Mouse (Mus musculus) fibroblast of lung, adult 2 months (primary cell): ENCODE results near the gene Rad23b.
A peak's percentile ranks its signal among the peaks of the same experiment; 100 is the strongest.
"Not testable (repeated sequence)": the region's sequence is repeated elsewhere in the genome, so short reads cannot be mapped to it uniquely, and the experiment has no call there.

Experiments
- DNase-seq: peaks from one replicate; pipeline ENCODE4 v3.0.0-alpha.2; 2011; ENCODE audit warnings: low read depth

Gene Rad23b

GRCm38 (mm10) chr4:55349452-55350218 is at the start of gene Rad23b:
Rad23b (plus strand) TSS chr4:55350043.
- DNase-seq: peak; percentile 97

- DNase-seq: no peak
Observed at GRCm38 (mm10) chr4:55304121-55304520, 45.7 kb upstream of the Rad23b start.

GRCm38 (mm10) chr4:55306636-55307035 is 43.2 kb upstream of the Rad23b start:
- DNase-seq: no peak

- no peak for DNase-seq
Observed at GRCm38 (mm10) chr4:55316726-55317125, 33.1 kb upstream of the Rad23b start.

GRCm38 (mm10) chr4:55318350-55318749 is 31.5 kb upstream of the Rad23b start:
- not testable (repeated sequence) for DNase-seq

GRCm38 (mm10) chr4:55325786-55326518 is 23.9 kb upstream of the Rad23b start:
- DNase-seq: peak; percentile 87

GRCm38 (mm10) chr4:55327508-55327907 is 22.3 kb upstream of the Rad23b start:
- no peak for DNase-seq

GRCm38 (mm10) chr4:55328471-55328870 is 21.4 kb upstream of the Rad23b start:
- no peak for DNase-seq

GRCm38 (mm10) chr4:55328928-55329327 is 20.9 kb upstream of the Rad23b start:
- not testable (repeated sequence) for DNase-seq

GRCm38 (mm10) chr4:55329621-55330346 is 20.1 kb upstream of the Rad23b start:
- peak; percentile 60 for DNase-seq

GRCm38 (mm10) chr4:55335030-55335770 is 14.6 kb upstream of the Rad23b start:
- no peak for DNase-seq

GRCm38 (mm10) chr4:55338905-55339304 is 10.9 kb upstream of the Rad23b start:
- DNase-seq: no peak

GRCm38 (mm10) chr4:55339388-55339787 is 10.5 kb upstream of the Rad23b start:
- no peak for DNase-seq

GRCm38 (mm10) chr4:55341797-55342196 is 8.0 kb upstream of the Rad23b start:
- no peak for DNase-seq

GRCm38 (mm10) chr4:55342602-55343001 is 7.2 kb upstream of the Rad23b start:
- DNase-seq: no peak

- no peak for DNase-seq
Observed at GRCm38 (mm10) chr4:55343287-55343686, 6.6 kb upstream of the Rad23b start.

GRCm38 (mm10) chr4:55348759-55349451 is 938 bp upstream of the Rad23b start:
- DNase-seq: no peak

GRCm38 (mm10) chr4:55350219-55350931 is 532 bp downstream of the Rad23b start:
- no peak for DNase-seq

- DNase-seq: no peak
Observed at GRCm38 (mm10) chr4:55351037-55351436, 1.2 kb downstream of the Rad23b start.

GRCm38 (mm10) chr4:55351860-55352259 is 2.0 kb downstream of the Rad23b start:
- DNase-seq: no peak

- no peak for DNase-seq
Observed at GRCm38 (mm10) chr4:55354038-55354437, 4.2 kb downstream of the Rad23b start.
